Mouse (Mus musculus): ENCODE data around the gene Usp54.

The Usp54 gene

DNA sequence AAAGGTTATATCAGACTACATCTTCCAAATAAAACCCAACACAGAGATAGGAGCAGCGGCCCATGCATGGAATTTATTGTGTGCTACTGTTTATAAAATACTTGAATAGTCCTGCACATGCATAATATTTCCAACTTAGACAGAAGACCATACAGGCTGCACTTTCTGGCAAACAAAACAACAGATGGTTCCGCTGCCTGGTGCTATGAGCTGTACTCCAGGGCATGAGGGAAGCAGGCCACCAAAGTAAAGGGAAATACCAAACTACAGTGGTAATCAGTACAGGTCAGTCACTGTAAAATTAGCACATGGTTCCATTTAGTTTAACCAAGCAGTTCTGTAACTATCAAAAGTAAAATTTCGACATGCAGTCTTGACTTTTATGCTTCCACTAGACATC, 140.9 kb downstream of the Usp54 start:
- no peak for DNase-seq (ENCODE audit: low read depth)
